Mouse (Mus musculus) liver, embryonic 14.5 days (tissue): ENCODE results near the gene Ankrd1.

ENCODE experiments used
- CTCF ChIP-seq: IDR thresholded peaks from 2 replicates; pipeline ENCODE4 v1.5.1; 2016; ENCODE audit warnings: antibody characterized with exemption, low read depth, control low read depth
- EP300 ChIP-seq: IDR thresholded peaks from 2 replicates; pipeline ENCODE4 v1.6.1; 2016; ENCODE audit warnings: antibody characterized with exemption, low read depth

GRCm38 (mm10) chr19:36128440-36128839, 8.5 kb upstream of the Ankrd1 start:
- no peak for TF ChIP-seq EP300
- TF ChIP-seq CTCF, result no peak
